Comparison of ENCODE assay signal across 17 mouse cellular contexts in the genomic region with DNA sequence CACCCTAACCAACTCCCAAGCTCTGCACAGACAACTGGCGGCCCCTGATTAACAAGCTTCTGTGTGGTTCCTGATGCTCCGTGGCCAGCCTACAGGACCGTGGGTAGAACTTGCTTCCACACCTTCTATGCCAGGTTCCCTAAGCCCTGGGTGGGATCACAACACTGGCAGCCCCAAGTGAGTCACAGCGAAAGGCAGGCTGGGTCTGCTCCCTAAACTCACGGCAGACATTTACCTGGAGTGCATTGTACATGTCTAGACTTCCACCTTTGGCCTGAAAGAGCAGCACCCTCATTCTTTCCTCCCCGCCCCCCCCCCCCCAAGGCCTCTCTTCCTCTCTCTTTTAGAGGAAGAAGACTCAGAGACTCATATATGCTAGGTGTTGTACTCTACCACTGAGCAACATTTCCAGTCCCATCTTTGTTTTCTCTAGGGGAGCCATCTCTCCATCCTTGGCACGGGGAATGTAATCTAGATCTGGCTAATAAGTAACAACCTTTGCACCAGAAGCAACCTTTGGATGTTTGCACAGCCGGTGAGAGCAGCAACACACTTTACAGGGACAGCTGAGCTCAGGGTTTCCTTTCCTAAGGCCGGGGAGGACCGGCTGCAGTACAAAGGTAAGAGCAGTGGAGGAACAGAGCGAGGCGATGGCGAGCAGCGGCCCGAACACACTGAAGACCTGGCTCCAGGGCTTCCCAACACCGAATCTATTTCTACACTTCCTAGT. TPM values are rescaled to one million over a fixed set of nuclear protein-coding genes. Genes with fewer than 3 reads are reported as not detected.
DNase-seq lines count a peak whose midpoint lies in the region; ATAC-seq lines count a peak whose summit lies in the region.
"Had no signal": no experiment of that assay in that cellular context is flagged by ENCODE, and none has a peak within 500 bp of the region (broad histone marks: within the 10 kb centered on the region; RNA-seq: fewer than 3 reads in every experiment).

No protein-coding gene starts in this region.

- ATAC-seq in kidney, embryonic 16.5 days (ENCODE audit: low FRiP score, low TSS enrichment), result peak; percentile 85
- ATAC-seq in liver, embryonic 13.5 days (ENCODE audit: low read depth), result peak; percentile 71
- ATAC-seq in monocyte, adult 5-6 weeks (replicated peaks; ENCODE audit: insufficient number of reproducible peaks, low FRiP score, low TSS enrichment, poor library complexity, severe bottlenecking), result no peak
- ATAC-seq: Patski had no signal

- H3K4me3 ChIP-seq in kidney, embryonic 16.5 days (ENCODE audit: low read length), result no peak overlapping the region
- H3K4me3 ChIP-seq in liver, embryonic 13.5 days (replicated peaks), result no peak overlapping the region
- H3K4me3 ChIP-seq: erythroblast, embryonic 14.5 days; heart, embryonic 12.5 days; hindbrain, embryonic 12.5 days; limb, embryonic 12.5 days; midbrain, embryonic 12.5 days had no signal

- H3K4me1 ChIP-seq in kidney, embryonic 16.5 days (ENCODE audit: insufficient read depth, low read length), result peaks cover 27% of the 10 kb centered on the region
- H3K4me1 ChIP-seq in liver, embryonic 13.5 days (replicated peaks), result peaks cover 14% of the 10 kb centered on the region

- no peaks in the 10 kb centered on the region for H3K27me3 ChIP-seq in kidney, embryonic 16.5 days (ENCODE audit: insufficient read depth, low read length)
- H3K27me3 ChIP-seq in liver, embryonic 13.5 days, result no peaks in the 10 kb centered on the region
- H3K27me3 ChIP-seq: heart, embryonic 12.5 days; hindbrain, embryonic 12.5 days; limb, embryonic 12.5 days; midbrain, embryonic 12.5 days; Patski had no signal

- H3K9me3 ChIP-seq in kidney, embryonic 16.5 days (ENCODE audit: low read length), result no peaks in the 10 kb centered on the region
- no peaks in the 10 kb centered on the region for H3K9me3 ChIP-seq in liver, embryonic 13.5 days (replicated peaks)
- H3K9me3 ChIP-seq: heart, embryonic 12.5 days; hindbrain, embryonic 12.5 days; limb, embryonic 12.5 days; midbrain, embryonic 12.5 days had no signal

- DNase-seq in urinary bladder, adult 18-20 months (ENCODE audit: low spot score in 2 of 2), result peak; percentile 26 to 36
- DNase-seq in urinary bladder, postnatal 10 days (ENCODE audit: low spot score), result no peak
- DNase-seq in liver, embryonic 13.5 days, result no peak
- no peak for DNase-seq in spleen, postnatal 10 days (ENCODE audit: low spot score in 2 of 2)
- DNase-seq in adrenal gland, adult 8-10 months, result no peak
- DNase-seq: adrenal gland, postnatal 14 days; layer of hippocampus, adult 9-11 months; retina, postnatal 1 day; thymus, postnatal 36 days had no signal

- no peak overlapping the region for H3K9ac ChIP-seq in kidney, embryonic 16.5 days (replicated peaks; ENCODE audit: low read length)
- H3K9ac ChIP-seq in liver, embryonic 13.5 days, result no peak overlapping the region
- H3K9ac ChIP-seq: heart, embryonic 12.5 days; hindbrain, embryonic 12.5 days; limb, embryonic 12.5 days; midbrain, embryonic 12.5 days had no signal

- H3K27ac ChIP-seq in kidney, embryonic 16.5 days (ENCODE audit: low read length), result peak overlapping the region; percentile 70
- H3K27ac ChIP-seq in liver, embryonic 13.5 days, result peak overlapping the region; percentile 50
- H3K27ac ChIP-seq: hindbrain, embryonic 12.5 days; limb, embryonic 12.5 days; midbrain, embryonic 12.5 days had no signal

- WGBS in kidney, embryonic 16.5 days, result 58% methylated on average over 16 of the region's 16 CpGs
- 70% methylated on average over 16 of the region's 16 CpGs for WGBS in liver, embryonic 13.5 days (ENCODE audit: insufficient replicate concordance)

- H3K36me3 ChIP-seq in kidney, embryonic 16.5 days (ENCODE audit: insufficient read depth, low read length), result peaks cover 28% of the 10 kb centered on the region
- H3K36me3 ChIP-seq in liver, embryonic 13.5 days, result peaks cover 20% of the 10 kb centered on the region; the same call in 1 of the 2 replicates

- no peak overlapping the region for H3K4me2 ChIP-seq in kidney, embryonic 16.5 days (replicated peaks; ENCODE audit: low read depth, low read length)
- no peak overlapping the region for H3K4me2 ChIP-seq in liver, embryonic 13.5 days
- H3K4me2 ChIP-seq: heart, embryonic 12.5 days; hindbrain, embryonic 12.5 days; limb, embryonic 12.5 days; midbrain, embryonic 12.5 days had no signal

RNA-seq across cellular contexts. Expression of a gene that starts 51.1 kb away (rescaled TPM):
- 72.6 and 73.7 TPM in 2 replicates for polyA plus RNA-seq in kidney, embryonic 16.5 days (2015; fragmentation: Nextera tagmentation; extraction: Ambion mirVana)
- polyA plus RNA-seq in liver, embryonic 13.5 days (2015; fragmentation: Nextera tagmentation; extraction: Ambion mirVana), result 7.9 and 9.5 TPM in 2 replicates
- 10 to 100 TPM; 49.6 to 81.8 (median 63.1) TPM for total RNA-seq in adrenal gland, adult 8-10 months (2022)
- not detected in 3 replicates for total RNA-seq in monocyte, adult 5-6 weeks (2017)

Comparison
In these comparisons a context has a peak if more than half of its experiments do, and no peak if none do; other contexts are left out.
1. DNase-seq: peak in urinary bladder, adult 18-20 months (2 of 2); none in urinary bladder, postnatal 10 days (single experiment), liver, embryonic 13.5 days (single experiment), spleen, postnatal 10 days (0 of 2) and adrenal gland, adult 8-10 months (single experiment).
2. RNA of a gene that starts 51.1 kb away (total RNA-seq): 49.6 to 81.8 TPM in adrenal gland, adult 8-10 months; not detected in monocyte, adult 5-6 weeks; every median in the first group is over 10 times any median in the second.